Mouse (Mus musculus) frontal cortex, adult (tissue): ENCODE data around the gene L3mbtl4.

ENCODE experiments used
- ATAC-seq: cut with Nextera tagmentation; 2 replicates; pipeline ENCODE4 v1.9.2; 2017; ENCODE audit warnings: mild to moderate bottlenecking, moderate library complexity, mixed read lengths; ENCODE audit not compliant: low TSS enrichment

Gene L3mbtl4

DNA sequence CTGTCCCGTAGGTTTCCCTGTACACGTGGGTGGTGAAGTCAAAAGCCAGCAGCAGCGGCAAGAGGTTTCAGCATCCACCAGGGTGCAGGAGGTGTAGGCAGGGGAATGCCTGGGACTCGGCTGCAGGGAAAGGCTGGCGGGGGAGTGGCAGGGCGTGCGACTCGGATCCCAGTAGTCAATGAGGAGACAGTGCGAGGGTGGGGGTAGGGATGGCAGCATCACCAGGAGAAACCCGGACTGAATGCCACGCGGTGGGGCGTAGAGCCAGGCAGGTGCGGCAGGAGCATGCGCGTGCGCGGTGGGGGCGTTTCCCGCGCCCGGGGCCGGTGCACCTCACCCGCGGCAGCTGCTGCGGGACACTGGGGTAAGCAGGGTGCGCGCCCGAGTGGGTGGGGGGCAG lies at the start of gene L3mbtl4:
TSS of gene L3mbtl4 (plus strand) at position 271 of the 400 bp plus-strand sequence.
- peak; percentile 84 for ATAC-seq

DNA sequence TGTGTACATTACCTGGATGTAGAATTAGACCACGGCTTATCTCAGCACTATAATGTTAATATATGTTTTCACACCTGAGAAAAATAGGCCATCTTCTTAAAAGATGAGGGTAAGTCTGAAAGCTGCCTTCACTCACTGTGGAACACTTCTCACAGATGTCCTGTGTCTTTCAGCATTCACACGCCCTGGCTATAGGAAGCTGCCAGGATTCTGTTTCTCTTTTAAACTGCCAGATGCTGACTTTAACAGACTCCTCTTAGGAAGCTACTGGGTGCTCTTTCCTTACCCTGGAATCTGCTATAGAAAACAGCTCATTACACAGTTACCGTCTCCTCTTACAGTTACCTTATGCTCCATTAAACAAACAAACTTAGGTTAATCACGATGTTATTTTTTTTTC lies 43.1 kb upstream of the L3mbtl4 start:
- ATAC-seq = peak; percentile 96

GRCm38 (mm10) chr17:68235380-68235779 lies 38.2 kb upstream of the L3mbtl4 start:
- no peak for ATAC-seq

DNA sequence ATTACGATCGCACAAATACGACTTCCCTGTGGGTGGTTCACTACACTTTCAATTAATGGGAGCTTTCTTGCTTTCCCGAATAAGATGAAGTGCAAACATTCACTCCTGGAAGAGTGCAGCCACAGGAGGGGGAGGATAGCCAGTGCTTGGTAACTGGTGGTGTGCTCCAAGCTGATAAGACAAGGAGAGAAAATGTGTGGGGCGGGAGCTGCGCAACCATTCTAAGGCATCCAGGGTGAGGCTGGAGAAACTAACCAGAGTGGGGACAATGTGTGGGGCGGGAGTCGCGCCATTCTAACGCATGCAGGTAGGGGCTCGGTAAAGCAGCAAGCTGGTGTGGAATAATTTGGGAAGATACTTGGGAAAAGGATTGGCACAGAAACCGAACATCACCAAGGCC lies 36.6 kb upstream of the L3mbtl4 start:
- ATAC-seq = no peak

- no peak for ATAC-seq
These were observed 33.4 kb upstream of the L3mbtl4 start for GRCm38 (mm10) chr17:68240171-68240570.

- ATAC-seq = peak; percentile 97
These were observed 8.6 kb upstream of the L3mbtl4 start for GRCm38 (mm10) chr17:68264835-68265557.

- peak; percentile 27; the same call in 1 of the 2 replicates for ATAC-seq
These were observed 357 bp downstream of the L3mbtl4 start for GRCm38 (mm10) chr17:68273954-68274353.

DNA sequence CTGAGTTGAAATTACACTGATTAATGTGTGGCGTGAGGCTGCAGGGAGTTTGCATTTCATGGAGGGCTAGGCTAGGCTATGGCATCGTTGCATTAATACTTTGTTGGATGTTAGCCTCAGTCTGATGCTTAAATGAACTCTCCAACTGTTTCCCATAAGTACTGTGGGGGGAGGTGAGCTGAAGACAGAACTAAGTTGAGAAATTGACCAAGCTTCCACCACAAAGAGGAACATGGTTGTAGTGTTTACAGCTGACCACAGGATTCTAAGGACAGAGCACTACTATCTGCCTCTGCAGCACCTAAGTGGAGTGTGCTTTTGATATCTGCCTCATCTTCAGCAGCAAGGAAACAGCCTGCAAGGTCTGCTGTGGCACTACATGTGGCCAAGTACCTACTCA lies 1.5 kb downstream of the L3mbtl4 start:
- no peak for ATAC-seq

GRCm38 (mm10) chr17:68280915-68281314 lies 7.3 kb downstream of the L3mbtl4 start:
- no peak for ATAC-seq

DNA sequence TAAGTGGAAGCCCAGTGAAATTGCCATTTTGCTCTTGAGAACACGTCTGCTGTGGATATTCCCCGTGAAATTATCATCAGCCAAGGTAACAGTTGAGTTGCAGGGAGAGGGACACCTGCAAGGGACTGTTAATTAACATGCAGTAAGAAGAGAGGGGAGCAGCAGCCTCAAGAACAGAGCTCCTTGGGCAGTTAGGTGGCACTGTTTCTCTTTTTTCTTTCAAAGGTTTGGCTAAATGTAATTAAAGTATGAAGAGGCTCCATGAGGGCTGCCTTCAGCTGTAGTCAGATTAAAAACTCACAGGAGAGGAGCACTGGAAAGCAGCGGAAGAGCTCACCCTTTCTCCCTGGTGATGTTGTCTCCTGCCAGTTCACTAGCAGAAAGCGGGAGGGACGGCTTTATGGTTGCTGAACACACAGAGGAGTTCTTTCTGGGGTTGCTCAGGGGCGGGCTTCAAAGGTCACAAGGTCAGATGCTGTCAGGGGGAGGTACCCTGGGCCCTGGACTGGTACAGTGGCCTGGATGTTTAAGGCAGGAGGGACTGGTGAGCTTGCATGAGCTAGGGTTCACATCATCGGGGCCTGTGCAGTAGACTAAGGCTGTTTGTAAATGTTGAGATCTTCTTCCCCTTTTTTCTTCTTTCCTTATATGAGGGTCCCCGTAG lies 11.7 kb downstream of the L3mbtl4 start:
- peak; percentile 97 for ATAC-seq

DNA sequence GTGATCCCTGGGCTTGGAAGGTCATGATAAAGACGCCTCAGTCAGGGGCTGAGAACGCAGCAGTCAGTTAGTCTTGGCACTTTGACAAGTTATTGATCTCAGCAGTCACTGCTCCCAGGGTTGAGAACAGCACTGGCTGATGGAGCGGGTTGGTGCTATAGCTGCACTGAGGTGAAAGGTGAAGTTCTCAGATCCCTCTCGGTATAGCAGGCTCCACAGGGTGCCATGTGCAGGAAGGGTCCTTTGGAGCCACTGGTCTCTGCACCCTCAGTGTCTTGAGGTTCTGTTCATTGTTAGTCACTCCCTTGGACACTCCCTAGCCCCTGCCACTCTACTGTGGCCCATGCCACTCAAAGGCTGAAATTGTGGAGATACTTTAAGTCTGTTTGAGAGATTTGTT lies 14.5 kb downstream of the L3mbtl4 start:
- ATAC-seq = no peak

- ATAC-seq = no peak
These were observed 15.1 kb downstream of the L3mbtl4 start for GRCm38 (mm10) chr17:68288699-68289098.

DNA sequence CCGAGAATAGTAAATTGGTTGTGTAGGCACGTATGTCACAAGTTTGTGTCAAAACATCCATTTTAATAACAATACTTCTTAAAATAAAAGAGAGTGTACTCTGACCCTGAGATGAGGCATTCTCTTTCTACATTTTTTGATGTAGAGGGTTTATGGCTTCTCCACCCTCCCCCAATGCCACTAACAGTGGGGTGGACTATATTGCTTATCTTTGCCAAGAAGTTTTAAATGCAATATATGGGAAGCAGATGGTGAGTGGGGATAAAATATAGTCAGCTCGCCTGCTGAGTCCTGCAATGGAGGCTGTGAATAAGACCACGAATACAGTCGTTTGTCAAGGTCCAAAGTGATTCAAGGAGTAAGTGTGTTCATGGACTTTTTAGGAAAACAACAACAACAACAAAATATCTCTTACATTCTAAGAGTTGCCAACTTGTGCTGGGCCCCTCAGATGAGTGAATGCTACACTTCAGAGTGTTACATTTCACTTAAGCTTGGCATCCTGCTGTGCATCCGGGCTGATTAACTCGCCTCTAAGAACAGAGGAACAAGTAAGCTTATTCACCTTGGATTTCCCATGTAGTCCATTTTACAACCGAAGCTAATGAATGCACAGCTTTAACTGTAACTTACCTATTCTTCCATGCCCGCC lies 18.2 kb downstream of the L3mbtl4 start:
- 0 out of 2 replicates have a peak, but pooled peaks have one; percentile 50 for ATAC-seq

GRCm38 (mm10) chr17:68308381-68308780 lies 34.8 kb downstream of the L3mbtl4 start:
- 0 out of 2 replicates have a peak, but pooled peaks have one; percentile 34 for ATAC-seq

GRCm38 (mm10) chr17:68312286-68312927 lies 38.8 kb downstream of the L3mbtl4 start:
- ATAC-seq = no peak

- no peak for ATAC-seq
These were observed 47.3 kb downstream of the L3mbtl4 start for GRCm38 (mm10) chr17:68320940-68321339.

- ATAC-seq = no peak
These were observed 49.0 kb downstream of the L3mbtl4 start for GRCm38 (mm10) chr17:68322607-68323006.

- ATAC-seq = no peak
These were observed 58.6 kb downstream of the L3mbtl4 start for GRCm38 (mm10) chr17:68332225-68332624.

DNA sequence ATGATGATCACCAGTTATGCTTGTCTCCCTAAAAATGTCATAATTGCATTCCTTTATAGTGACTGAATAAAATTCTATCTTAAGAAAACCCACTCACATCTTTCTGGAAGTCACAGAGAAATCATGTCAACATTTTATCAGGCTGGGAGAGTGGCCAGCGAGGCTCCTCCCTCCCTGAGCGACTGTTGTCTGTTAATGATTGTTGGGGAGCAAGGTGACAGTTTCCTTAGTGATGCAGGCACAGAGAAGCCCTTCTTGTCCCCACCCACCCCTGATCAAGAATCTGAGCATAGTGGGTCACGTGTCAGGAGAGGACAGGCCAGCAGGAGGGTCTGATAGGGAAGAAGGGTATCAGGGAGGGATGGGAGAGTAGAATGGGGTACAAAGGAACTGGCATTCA lies 59.8 kb downstream of the L3mbtl4 start:
- no peak for ATAC-seq

- ATAC-seq = no peak
These were observed 65.4 kb downstream of the L3mbtl4 start for GRCm38 (mm10) chr17:68338917-68339553.

GRCm38 (mm10) chr17:68357687-68358086 lies 84.1 kb downstream of the L3mbtl4 start:
- no peak for ATAC-seq

DNA sequence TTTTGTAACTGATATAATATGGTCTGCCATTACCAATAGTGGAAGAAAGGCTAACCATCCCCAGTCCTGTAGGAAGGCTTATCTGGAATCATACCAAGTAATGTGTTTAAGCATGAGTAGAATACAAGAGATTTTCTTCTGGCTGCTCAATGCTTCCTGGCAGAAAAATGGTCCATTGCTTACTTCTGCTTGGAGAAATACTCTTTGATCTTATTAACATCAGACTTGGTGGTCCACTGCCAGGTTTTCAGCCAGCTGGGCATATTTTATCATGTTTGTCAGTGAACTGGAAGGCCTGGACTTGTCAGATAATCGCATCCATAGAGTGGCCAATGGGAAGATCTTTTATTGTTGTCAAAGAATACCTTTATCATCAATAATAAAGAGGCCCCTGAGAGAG lies 97.5 kb downstream of the L3mbtl4 start:
- no peak for ATAC-seq
